Mouse (Mus musculus): Measurements from ENCODE around the gene Mapkapk2. TPM values are rescaled to one million over a fixed set of nuclear protein-coding genes. Genes with fewer than 3 reads are reported as not detected.
"Not testable (repeated sequence)": the region's sequence is repeated elsewhere in the genome, so short reads cannot be mapped to it uniquely, and the experiment has no call there.

Mapkapk2 gene
- 22.0 and 23.1 TPM in 2 replicates for polyA plus RNA-seq (2015; fragmentation: Nextera tagmentation; extraction: Ambion mirVana)

- under 1% methylated on average over 32 of the region's 32 CpGs for WGBS
- peak within 1 kb of the TSS; percentile 93 for H3K4me3 ChIP-seq
- peak within 1 kb of the TSS; percentile 80 for H3K4me2 ChIP-seq
- no peaks in the 10 kb centered on the region for H3K9me3 ChIP-seq
- H3K27me3 ChIP-seq = peaks cover 3% of the 10 kb centered on the region; the same call in 1 of the 2 replicates
- no peaks in the 10 kb centered on the region for H3K36me3 ChIP-seq
- peaks cover 44% of the 10 kb centered on the region for H3K4me1 ChIP-seq (replicated peaks)
- H3K27ac ChIP-seq = peak within 1 kb of the TSS; percentile 88
- ATAC-seq (ENCODE audit: low FRiP score) = peak; percentile 96
- peak within 1 kb of the TSS; percentile 93 for H3K9ac ChIP-seq
Measured at GRCm38 (mm10) chr1:131097700-131098094, at the start of gene Mapkapk2. Gene Mapkapk2 (minus strand): TSS chr1:131097826.

- H3K27me3 ChIP-seq = 0 out of 2 replicates have a peak, but pooled peaks cover 2% of the 10 kb centered on the region
- ATAC-seq (ENCODE audit: low FRiP score) = no peak
- H3K36me3 ChIP-seq = no peaks in the 10 kb centered on the region
- H3K4me3 ChIP-seq = no peak overlapping the region
- H3K4me2 ChIP-seq = no peak overlapping the region
- H3K27ac ChIP-seq = no peak overlapping the region
- no peaks in the 10 kb centered on the region for H3K9me3 ChIP-seq
- no peak overlapping the region for H3K9ac ChIP-seq
- H3K4me1 ChIP-seq (replicated peaks) = no peaks in the 10 kb centered on the region
- WGBS = 88% methylated on average over 3 of the region's 3 CpGs
Measured at GRCm38 (mm10) chr1:131146181-131146614, 48.6 kb upstream of the Mapkapk2 start.

GRCm38 (mm10) chr1:131145222-131145621 is 47.6 kb upstream of the Mapkapk2 start:
- not testable (repeated sequence) for H3K36me3 ChIP-seq, H3K27ac ChIP-seq
- 92% methylated on average over 3 of the region's 3 CpGs for WGBS

GRCm38 (mm10) chr1:131142472-131142871 is 44.8 kb upstream of the Mapkapk2 start:
- 75% methylated on average over 1 of the region's 1 CpGs for WGBS
- peaks cover 9% of the 10 kb centered on the region for H3K4me1 ChIP-seq (replicated peaks)

More at GRCm38 (mm10) chr1:131145222-131145621, 47.6 kb upstream of the Mapkapk2 start:
- H3K4me1 ChIP-seq (replicated peaks); H3K9me3 ChIP-seq; H3K9ac ChIP-seq; H3K27me3 ChIP-seq; ATAC-seq (ENCODE audit: low FRiP score); H3K4me2 ChIP-seq; H3K4me3 ChIP-seq: not testable (repeated sequence)

GRCm38 (mm10) chr1:131141449-131141848 is 43.8 kb upstream of the Mapkapk2 start:
- Histone ChIP-seq H3K9me3 (no peaks in the 10 kb centered on the region), H3K27me3 (no peaks in the 10 kb centered on the region), H3K4me3 (no peak overlapping the region), H3K36me3 (no peaks in the 10 kb centered on the region), H3K4me1 (replicated peaks) (peaks cover 17% of the 10 kb centered on the region), H3K27ac (no peak overlapping the region), H3K9ac (no peak overlapping the region), H3K4me2 (no peak overlapping the region)
- no peak for ATAC-seq (ENCODE audit: low FRiP score)
- WGBS = 71% methylated on average over 2 of the region's 2 CpGs

More at GRCm38 (mm10) chr1:131142472-131142871, 44.8 kb upstream of the Mapkapk2 start:
- no peak overlapping the region for H3K4me2 ChIP-seq
- H3K9ac ChIP-seq = no peak overlapping the region
- H3K9me3 ChIP-seq = no peaks in the 10 kb centered on the region
- no peaks in the 10 kb centered on the region for H3K36me3 ChIP-seq
- no peak for ATAC-seq (ENCODE audit: low FRiP score)
- no peak overlapping the region for H3K27ac ChIP-seq
- no peak overlapping the region for H3K4me3 ChIP-seq
- no peaks in the 10 kb centered on the region for H3K27me3 ChIP-seq

GRCm38 (mm10) chr1:131139102-131140095 is 41.8 kb upstream of the Mapkapk2 start:
- Histone ChIP-seq H3K4me2 (peak overlapping the region; percentile 80), H3K36me3 (no peaks in the 10 kb centered on the region), H3K27ac (no peak overlapping the region), H3K9me3 (no peaks in the 10 kb centered on the region), H3K4me1 (replicated peaks) (peaks cover 38% of the 10 kb centered on the region), H3K27me3 (no peaks in the 10 kb centered on the region), H3K4me3 (peak overlapping the region; percentile 77), H3K9ac (no peak overlapping the region)
- 81% methylated on average over 11 of the region's 11 CpGs for WGBS
- ATAC-seq (ENCODE audit: low FRiP score) = no peak

- Histone ChIP-seq H3K9me3 (no peaks in the 10 kb centered on the region), H3K9ac (peak within 1 kb of the TSS; percentile 84), H3K4me3 (peak within 1 kb of the TSS; percentile 77), H3K4me2 (peak within 1 kb of the TSS; percentile 80), H3K4me1 (replicated peaks) (peaks cover 43% of the 10 kb centered on the region), H3K27ac (peak within 1 kb of the TSS; percentile 93), H3K27me3 (no peaks in the 10 kb centered on the region), H3K36me3 (no peaks in the 10 kb centered on the region; the same call in 1 of the 2 replicates)
- peak; percentile 98 for ATAC-seq (ENCODE audit: low FRiP score)
- 5% methylated on average over 48 of the region's 49 CpGs for WGBS
Measured at GRCm38 (mm10) chr1:131138191-131139016, 40.8 kb upstream of the Mapkapk2 start, which contains the start of gene Dyrk3. Gene Dyrk3 (minus strand): TSS chr1:131138340.

- H3K4me1 ChIP-seq (replicated peaks) = peaks cover 43% of the 10 kb centered on the region
- H3K4me2 ChIP-seq = peak overlapping the region; percentile 80
- H3K9me3 ChIP-seq = no peaks in the 10 kb centered on the region
- ATAC-seq (ENCODE audit: low FRiP score) = peak; percentile 92
- peak overlapping the region; percentile 77 for H3K4me3 ChIP-seq
- peak overlapping the region; percentile 84 for H3K9ac ChIP-seq
- WGBS = 0% methylated on average over 34 of the region's 36 CpGs
- H3K36me3 ChIP-seq = peaks cover 2% of the 10 kb centered on the region; the same call in 1 of the 2 replicates
- H3K27me3 ChIP-seq = no peaks in the 10 kb centered on the region
- peak overlapping the region; percentile 93 for H3K27ac ChIP-seq
Measured at GRCm38 (mm10) chr1:131137717-131138118, 40.1 kb upstream of the Mapkapk2 start.

- Histone ChIP-seq H3K9me3 (no peaks in the 10 kb centered on the region), H3K27ac (no peak overlapping the region), H3K4me2 (peak overlapping the region; percentile 80), H3K36me3 (peaks cover 2% of the 10 kb centered on the region; the same call in 1 of the 2 replicates), H3K27me3 (no peaks in the 10 kb centered on the region), H3K4me1 (replicated peaks) (peaks cover 43% of the 10 kb centered on the region), H3K4me3 (peak overlapping the region; percentile 77), H3K9ac (peak overlapping the region; percentile 63)
- WGBS = 10% methylated on average over 5 of the region's 5 CpGs
- no peak for ATAC-seq (ENCODE audit: low FRiP score)
Measured at GRCm38 (mm10) chr1:131137111-131137510, 39.5 kb upstream of the Mapkapk2 start.

GRCm38 (mm10) chr1:131135960-131136629 is 38.5 kb upstream of the Mapkapk2 start:
- H3K4me3 ChIP-seq = peak overlapping the region; percentile 77; the same call in 1 of the 2 replicates
- no peaks in the 10 kb centered on the region for H3K9me3 ChIP-seq
- ATAC-seq (ENCODE audit: low FRiP score) = no peak
- peaks cover 2% of the 10 kb centered on the region; the same call in 1 of the 2 replicates for H3K36me3 ChIP-seq
- H3K4me2 ChIP-seq = peak overlapping the region; percentile 80
- H3K27ac ChIP-seq = no peak overlapping the region
- 79% methylated on average over 10 of the region's 10 CpGs for WGBS
- H3K9ac ChIP-seq = no peak overlapping the region; the same call in 1 of the 2 replicates
- no peaks in the 10 kb centered on the region for H3K27me3 ChIP-seq
- peaks cover 43% of the 10 kb centered on the region for H3K4me1 ChIP-seq (replicated peaks)

GRCm38 (mm10) chr1:131134942-131135522 is 37.4 kb upstream of the Mapkapk2 start:
- Histone ChIP-seq H3K9ac (peak overlapping the region; percentile 47), H3K27ac (peak overlapping the region; percentile 64)
- WGBS = 57% methylated on average over 8 of the region's 8 CpGs

More at GRCm38 (mm10) chr1:131134942-131135522, 37.4 kb upstream of the Mapkapk2 start:
- peak overlapping the region; percentile 80; the same call in 1 of the 2 replicates for H3K4me2 ChIP-seq
- peak overlapping the region; percentile 7; the same call in 1 of the 2 replicates for H3K4me3 ChIP-seq
- no peak for ATAC-seq (ENCODE audit: low FRiP score)
- H3K4me1 ChIP-seq (replicated peaks) = peaks cover 43% of the 10 kb centered on the region
- peaks cover 12% of the 10 kb centered on the region for H3K36me3 ChIP-seq
- H3K9me3 ChIP-seq = no peaks in the 10 kb centered on the region
- no peaks in the 10 kb centered on the region for H3K27me3 ChIP-seq
